Mouse (Mus musculus): Measurements from ENCODE around the gene Olfr476. TPM values are rescaled to one million over a fixed set of nuclear protein-coding genes. Genes with fewer than 3 reads are reported as not detected.

The Olfr476 gene
- total RNA-seq (2023) = not detected

GRCm38 (mm10) chr7:107964503-107964902, at the start of gene Olfr476:
Olfr476 (plus strand) TSS chr7:107964803.

GRCm38 (mm10) chr7:107930146-107930545, 34.5 kb upstream of the Olfr476 start, which contains the start of gene Olfr473:
Olfr473 (plus strand) TSS chr7:107930446.

GRCm38 (mm10) chr7:107954343-107954742, 10.3 kb upstream of the Olfr476 start, which contains the start of gene Olfr474:
Olfr474 (plus strand) TSS chr7:107954643.

GRCm38 (mm10) chr7:107986393-107986792, 21.8 kb downstream of the Olfr476 start, which contains the start of gene Olfr477:
Olfr477 (plus strand) TSS chr7:107986693.

Other genes starting within 250 kb of the Olfr476 start
- gene Cyb5r2, start 206.8 kb upstream of the Olfr476 start, total RNA-seq (2023) = not detected
- gene Ovch2, start 163.6 kb upstream of the Olfr476 start, total RNA-seq (2023) = not detected
- gene Olfr467, start 152.5 kb upstream of the Olfr476 start, total RNA-seq (2023) = not detected
- gene Olfr469, start 139.3 kb upstream of the Olfr476 start, total RNA-seq (2023) = not detected
- not detected for gene Olfr470, start 117.3 kb upstream of the Olfr476 start, total RNA-seq (2023)
- gene Olfr472, start 66.9 kb upstream of the Olfr476 start, total RNA-seq (2023) = not detected
- not detected for gene Olfr473, start 34.4 kb upstream of the Olfr476 start, total RNA-seq (2023)
- gene Olfr474, start 10.2 kb upstream of the Olfr476 start, total RNA-seq (2023) = not detected
- gene Olfr477, start 21.9 kb downstream of the Olfr476 start, total RNA-seq (2023) = not detected
- gene Olfr478, start 69.2 kb downstream of the Olfr476 start, total RNA-seq (2023) = not detected
- gene Olfr479, start 85.9 kb downstream of the Olfr476 start, total RNA-seq (2023) = not detected
- not detected for gene Olfr480, start 102.5 kb downstream of the Olfr476 start, total RNA-seq (2023)
- gene Olfr481, start 115.1 kb downstream of the Olfr476 start, total RNA-seq (2023) = not detected
- 1 to 10 TPM; 1.5 to 2.4 TPM for gene Olfr482, start 132.8 kb downstream of the Olfr476 start, total RNA-seq (2023)
- not detected for gene Olfr483, start 136.0 kb downstream of the Olfr476 start, total RNA-seq (2023)
- not detected for gene Olfr484, start 162.6 kb downstream of the Olfr476 start, total RNA-seq (2023)
- not detected for gene Olfr485, start 195.1 kb downstream of the Olfr476 start, total RNA-seq (2023)
- gene Olfr486, start 207.9 kb downstream of the Olfr476 start, total RNA-seq (2023) = not detected
- not detected for gene Olfr487, start 249.8 kb downstream of the Olfr476 start, total RNA-seq (2023)